Mouse (Mus musculus) hindlimb bud, embryonic 11.5 days (tissue): ENCODE data around the gene Prap1.

Source experiments
- DNase-seq: peaks from one replicate; pipeline ENCODE4 v3.0.0-alpha.2; 2012; ENCODE audit warnings: low read depth, low spot score; ENCODE audit errors: extremely low spot score

Gene Prap1

GRCm38 (mm10) chr7:140092924-140093528 is at the start of gene Prap1:
Gene Prap1 (plus strand): TSS chr7:140093395.
- no peak for DNase-seq

DNA sequence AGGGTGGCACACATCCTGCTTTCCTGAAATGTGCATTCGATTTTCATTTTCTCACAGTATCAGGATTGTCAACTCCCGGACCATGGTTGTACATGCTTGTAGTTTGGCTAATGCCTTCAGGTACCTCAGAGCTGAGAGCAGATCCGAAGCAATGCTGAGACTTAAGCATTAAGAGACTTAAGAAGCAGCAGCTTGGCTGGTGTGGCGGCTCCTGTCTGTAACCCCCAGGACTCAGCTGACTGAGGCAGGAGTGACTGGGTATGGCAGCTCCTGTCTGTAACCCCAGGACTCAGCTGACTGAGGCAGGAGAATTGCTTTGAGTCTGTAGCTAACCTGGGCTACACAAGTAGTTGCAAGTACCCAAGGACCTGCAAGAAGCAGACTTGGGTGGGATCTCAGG is 47.6 kb upstream of the Prap1 start:
- DNase-seq, result no peak

GRCm38 (mm10) chr7:140047811-140048311 is 45.3 kb upstream of the Prap1 start:
- no peak for DNase-seq

DNA sequence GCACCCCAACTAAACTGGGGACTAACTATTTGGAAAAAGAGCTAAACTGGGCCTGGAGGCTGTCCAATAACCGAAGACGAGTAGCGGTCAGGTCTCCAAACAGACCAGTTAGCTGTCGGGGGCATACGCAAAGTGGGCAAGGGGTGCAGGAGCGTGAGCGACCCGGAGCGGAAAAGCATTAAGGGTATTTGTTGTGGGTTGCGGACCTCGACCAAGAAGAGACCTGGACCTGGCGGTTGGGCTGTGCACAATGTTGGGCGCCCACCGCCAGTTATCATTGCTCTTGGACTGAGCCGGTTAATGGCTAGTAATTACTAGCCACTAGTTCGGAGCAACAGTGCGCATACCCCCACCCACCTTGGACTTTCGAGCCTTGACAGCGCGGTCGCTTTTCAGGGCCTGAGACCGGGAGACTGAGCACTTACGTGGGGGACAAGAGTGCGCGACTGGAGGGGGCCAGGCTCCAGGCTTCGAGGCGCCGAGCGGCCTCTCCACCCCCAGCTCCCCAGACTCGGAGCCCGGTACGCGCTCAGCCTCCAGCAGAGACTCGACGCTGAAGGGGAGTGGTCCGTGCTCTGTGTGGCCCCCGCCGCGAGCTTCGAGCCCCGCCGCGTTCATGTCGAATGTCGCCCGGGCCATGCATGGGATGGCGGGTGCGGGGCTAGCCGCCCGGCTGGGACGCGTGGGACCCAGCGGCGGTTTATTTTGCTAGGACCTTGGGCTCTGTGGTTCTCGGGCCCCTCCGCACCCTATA is 44.7 kb upstream of the Prap1 start, which contains the start of gene Msx3:
Gene Msx3 (minus strand): TSS at position 729 of the 754 bp plus-strand sequence.
- no peak for DNase-seq

- DNase-seq, result no peak
These were observed 44.0 kb upstream of the Prap1 start for GRCm38 (mm10) chr7:140049115-140049689.

- DNase-seq, result no peak
These were observed 39.1 kb upstream of the Prap1 start for GRCm38 (mm10) chr7:140054124-140054523.

GRCm38 (mm10) chr7:140057413-140058407 is 35.5 kb upstream of the Prap1 start:
- no peak for DNase-seq

GRCm38 (mm10) chr7:140058528-140058927 is 34.7 kb upstream of the Prap1 start:
- DNase-seq, result no peak

DNA sequence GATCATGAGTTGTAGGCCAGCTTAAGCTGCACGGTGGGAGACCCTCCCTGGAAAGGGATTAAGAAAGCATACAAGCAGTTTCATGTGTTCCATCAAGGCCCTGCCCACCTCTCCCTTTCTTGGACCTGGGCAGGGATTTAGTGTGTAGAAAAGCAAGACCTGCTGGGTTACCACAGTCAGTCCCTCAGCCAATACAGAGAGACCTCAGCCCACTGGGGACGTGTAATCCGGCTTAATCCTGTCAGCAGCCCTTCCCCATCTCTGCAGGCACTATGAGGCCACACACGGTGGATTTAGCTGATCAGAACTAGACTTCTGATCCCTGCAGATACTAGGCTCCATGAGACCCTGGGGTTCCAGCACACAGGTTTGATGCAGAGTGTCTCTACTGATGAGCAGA is 33.6 kb upstream of the Prap1 start:
- no peak for DNase-seq

DNA sequence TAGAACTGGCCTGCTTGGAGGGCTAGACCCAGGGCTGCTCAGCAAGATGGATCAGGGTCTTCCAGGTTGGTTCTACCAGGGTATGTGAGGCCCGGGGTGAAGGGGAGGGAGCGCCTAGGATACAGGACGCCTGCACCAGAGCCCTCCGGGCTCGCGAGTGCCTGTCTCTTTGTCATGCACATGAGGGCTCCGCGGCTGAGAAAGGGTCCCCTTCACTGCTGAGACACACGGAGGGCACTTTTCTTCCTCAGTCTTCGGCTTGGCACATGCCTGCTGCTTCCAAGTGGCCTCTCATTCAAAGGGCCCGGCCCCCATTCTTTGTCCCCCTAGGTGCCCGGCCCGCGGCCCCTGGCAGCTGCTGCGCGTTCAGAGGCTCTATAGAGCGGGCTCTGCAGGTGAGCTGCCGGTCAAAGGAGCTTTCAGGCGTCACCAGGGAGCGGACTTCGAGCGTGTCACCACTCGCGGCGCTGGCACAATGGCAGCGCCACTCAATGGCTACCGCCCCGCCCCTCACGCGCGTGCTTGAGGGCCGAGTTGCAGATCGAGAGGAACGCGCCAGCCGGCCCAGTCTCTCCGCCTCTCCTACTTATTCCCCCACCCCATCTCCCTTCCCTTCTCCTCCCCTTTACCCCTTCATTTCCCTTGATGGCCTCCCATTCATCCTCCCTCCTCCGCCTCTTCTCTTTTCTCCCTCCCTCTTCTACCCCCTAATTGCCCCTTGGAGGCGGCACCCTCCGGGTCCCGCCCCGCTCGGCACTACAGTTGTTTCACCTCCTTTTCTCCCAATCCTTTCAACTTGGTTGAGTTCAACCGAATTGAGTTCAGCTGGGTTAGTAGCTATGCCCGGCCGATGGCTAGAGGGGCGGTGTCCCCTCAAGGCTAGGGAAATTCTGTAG is 32.0 kb upstream of the Prap1 start:
- DNase-seq, result no peak

DNA sequence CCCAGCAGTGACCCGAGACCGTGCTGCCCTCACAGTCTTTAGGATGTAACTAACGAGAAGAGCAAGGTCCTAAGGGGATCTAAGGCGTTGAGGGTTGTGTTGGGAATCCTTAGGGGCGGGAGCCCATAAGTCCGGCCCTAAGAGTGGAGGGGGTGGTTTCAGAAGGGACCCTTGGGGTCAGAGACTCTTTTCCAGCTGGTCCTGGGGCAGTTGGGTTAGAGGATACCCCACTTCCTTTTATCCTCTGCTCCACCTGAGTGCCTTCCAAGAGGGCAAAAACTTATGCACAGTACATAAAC is 31.4 kb upstream of the Prap1 start:
- no peak for DNase-seq

DNA sequence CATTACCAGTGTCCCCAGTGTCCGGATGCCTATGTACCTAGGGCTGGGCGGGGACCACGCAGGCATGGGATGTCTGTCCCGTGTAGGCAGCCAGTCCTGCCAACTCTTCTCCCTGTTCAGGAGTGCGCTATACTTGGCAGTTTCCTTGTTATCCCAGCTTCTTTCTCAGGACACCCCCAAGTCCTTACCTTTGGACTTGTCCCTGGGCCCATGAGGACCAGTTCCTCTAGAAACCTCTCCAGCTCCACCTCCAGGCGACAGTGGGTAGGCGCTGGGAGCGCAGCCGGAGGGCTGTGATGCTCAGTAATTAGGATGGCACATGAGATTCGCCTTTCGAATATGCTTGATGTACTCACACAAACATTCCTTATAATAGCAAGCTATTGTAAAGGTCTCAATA is 30.9 kb upstream of the Prap1 start:
- DNase-seq, result no peak

DNA sequence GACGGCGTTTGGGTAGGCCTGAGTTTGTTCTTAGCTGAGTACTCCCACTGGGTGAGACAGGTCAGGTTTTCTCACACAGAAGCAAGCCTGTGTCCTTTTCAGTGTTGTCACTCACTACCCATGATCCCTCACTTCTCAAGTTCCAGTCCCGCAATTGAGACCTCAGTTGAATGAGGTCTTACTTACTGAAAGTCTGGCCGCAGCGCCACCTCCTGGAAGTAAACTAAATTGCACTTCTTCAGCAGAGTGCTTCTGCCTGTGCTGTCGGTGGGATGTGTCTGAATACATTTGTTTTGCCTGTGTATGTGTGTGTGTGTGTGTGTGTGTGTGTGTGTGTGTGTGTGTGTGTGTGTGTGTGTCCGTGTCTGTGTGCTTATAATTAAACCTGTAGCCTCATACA is 30.1 kb upstream of the Prap1 start:
- no peak for DNase-seq

DNA sequence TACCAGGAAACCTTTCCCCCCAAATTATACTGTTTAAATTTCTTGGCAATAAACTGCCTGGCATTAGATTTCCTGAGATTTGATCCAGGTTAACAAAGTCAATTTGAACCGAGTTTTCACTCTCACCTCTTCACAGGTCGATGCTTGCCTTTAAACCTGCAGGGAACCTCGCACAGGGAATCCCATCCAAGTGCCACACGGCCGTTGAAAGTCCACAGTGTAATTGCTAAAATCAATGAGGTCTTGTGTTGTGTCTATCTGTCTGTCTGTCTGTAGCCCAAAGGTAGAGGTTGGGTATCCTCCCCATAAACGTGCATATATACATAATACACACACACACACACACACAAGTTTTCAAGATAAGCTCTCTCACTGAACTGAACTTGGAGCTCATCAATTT is 25.8 kb upstream of the Prap1 start:
- DNase-seq, result no peak

GRCm38 (mm10) chr7:140070042-140070711 is 23.0 kb upstream of the Prap1 start:
- DNase-seq, result no peak

GRCm38 (mm10) chr7:140077698-140078097 is 15.5 kb upstream of the Prap1 start:
- no peak for DNase-seq

GRCm38 (mm10) chr7:140078711-140079110 is 14.5 kb upstream of the Prap1 start:
- no peak for DNase-seq

DNA sequence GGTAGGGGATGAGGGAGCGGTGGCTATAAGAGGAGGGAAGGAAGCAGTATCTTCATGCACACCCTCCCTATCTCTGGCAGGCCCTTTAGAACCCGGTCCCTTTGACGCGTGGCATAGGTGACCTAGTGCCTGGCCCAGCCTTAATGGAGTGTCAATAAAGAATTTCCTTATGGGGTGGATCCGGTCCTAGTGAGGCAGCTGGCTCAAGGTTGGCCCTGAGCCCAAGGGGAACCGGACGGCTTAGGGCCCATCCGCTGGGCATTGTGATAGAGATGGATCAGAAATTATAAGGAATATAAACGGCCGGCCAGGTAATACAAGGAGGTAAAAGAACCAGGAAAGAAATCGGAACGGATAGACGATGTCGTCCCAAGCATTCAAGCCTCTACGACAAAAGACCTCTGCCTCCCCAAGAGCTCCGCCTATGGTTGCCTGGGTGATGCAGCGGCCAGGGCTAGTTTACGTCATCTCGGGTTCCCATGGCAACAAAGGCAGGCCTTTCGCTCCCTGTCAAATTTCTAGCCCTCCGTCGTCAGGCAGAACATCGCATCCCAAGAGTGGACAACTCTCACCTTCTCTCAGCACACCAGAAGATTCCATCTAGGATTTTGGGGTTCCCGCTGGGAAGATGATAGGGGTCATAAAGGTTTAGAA is 12.6 kb upstream of the Prap1 start:
- DNase-seq, result no peak
